Mouse (Mus musculus) cortical plate, adult 2 months (tissue): ENCODE measurements around the gene Ptpn18.

Source experiments
- CTCF ChIP-seq: fragments of 200-500 bp; IDR thresholded peaks from 2 replicates; pipeline ENCODE4 v1.5.1; 2011; ENCODE audit warnings: mild to moderate bottlenecking, control low read depth, low read length; ENCODE audit not compliant: insufficient read depth; ENCODE audit errors: extremely low read depth
- POLR2A ChIP-seq: fragments of 200-500 bp; IDR thresholded peaks from 2 replicates; pipeline ENCODE4 v1.6.1; 2011; ENCODE audit warnings: mild to moderate bottlenecking, low read length, control low read depth; ENCODE audit not compliant: insufficient read depth; ENCODE audit errors: extremely low read depth

DNA sequence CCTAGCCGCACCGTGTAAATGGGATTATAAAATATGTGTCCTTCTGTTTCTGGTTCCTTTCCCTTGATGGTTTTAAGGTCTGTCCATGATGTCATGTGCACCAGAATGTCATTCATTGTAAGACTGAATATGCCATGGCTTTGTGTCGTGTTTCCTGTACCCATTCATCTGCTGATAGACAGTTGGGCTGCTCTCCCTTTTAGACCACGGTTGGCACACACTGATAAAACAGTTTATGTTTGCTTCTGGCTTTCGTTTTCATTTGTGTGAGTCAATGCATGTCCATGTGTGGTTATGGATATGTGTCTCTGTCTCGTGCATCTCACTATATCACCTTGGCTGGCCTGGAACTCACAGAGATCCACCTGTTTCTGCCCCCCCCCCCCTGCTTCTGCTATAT is 5.9 kb downstream of the Ptpn18 start:
- TF ChIP-seq POLR2A (no peak), CTCF (no peak)
